Mouse (Mus musculus) embryo, embryonic 11.5 days (tissue): ENCODE results near the gene Tmco4.

Experiments
- DNase-seq: peaks from one replicate; pipeline ENCODE4 v3.0.0-alpha.2; 2012; ENCODE audit warnings: low read depth, low spot score

Gene Tmco4

DNA sequence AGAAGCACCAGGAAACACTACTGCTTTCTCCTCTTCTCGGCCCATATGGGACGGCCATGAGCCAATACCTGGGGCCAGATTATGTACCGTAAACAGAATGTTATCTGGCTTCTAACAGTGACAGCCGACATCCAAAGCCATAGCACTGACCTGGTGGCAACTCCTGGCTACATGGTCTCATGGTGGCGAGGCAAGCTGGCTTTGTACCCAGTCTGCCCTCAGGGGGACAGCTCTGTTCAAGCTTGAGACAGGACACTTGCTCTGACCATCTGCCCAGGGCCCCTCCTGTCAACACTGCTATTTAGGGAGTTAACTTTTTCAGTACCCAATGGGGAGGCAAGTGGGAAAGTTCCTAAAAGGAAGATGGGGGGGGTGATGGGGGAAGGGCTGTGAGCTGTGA, 84.6 kb downstream of the Tmco4 start:
- DNase-seq = no peak

DNA sequence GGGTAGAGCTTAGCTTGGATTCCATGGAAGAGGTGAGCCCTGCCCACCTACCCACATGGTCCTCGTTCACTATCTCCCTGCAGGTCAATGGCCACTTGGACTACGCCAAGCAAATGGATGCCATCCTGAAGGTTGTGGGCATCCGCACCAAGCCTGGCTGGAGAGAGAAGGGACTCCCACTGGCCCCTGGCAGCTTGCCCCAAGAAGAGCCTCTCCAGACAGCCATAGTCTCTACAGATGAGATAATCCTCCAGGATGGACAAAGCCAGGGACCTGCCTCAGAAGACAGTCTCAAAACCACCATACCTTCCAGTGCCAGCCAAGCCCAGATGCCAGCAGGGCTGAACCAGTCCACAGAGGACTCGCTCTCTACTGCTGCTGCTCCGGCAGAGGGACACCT, 85.3 kb downstream of the Tmco4 start:
- no peak for DNase-seq

DNA sequence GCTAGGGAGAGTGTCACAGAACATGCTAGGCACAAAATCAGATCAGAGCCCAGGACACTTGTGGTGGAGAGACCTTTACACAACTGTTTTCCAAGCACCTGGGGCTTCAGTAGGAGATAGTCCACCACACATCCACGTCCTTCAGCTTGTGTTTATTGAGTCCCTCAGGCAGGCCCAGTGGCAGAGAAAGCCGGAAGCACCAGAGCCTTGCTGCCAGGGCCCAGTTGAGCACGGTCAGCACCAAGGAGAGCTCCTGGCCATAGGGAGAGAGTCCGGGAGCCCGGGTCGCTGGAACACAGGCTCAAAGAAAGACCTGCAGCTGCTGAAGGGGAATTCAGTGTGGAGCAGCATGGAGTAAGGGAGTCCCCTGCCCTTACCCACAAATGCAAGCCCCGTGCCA, 86.9 kb downstream of the Tmco4 start:
- peak; percentile 62 for DNase-seq

DNA sequence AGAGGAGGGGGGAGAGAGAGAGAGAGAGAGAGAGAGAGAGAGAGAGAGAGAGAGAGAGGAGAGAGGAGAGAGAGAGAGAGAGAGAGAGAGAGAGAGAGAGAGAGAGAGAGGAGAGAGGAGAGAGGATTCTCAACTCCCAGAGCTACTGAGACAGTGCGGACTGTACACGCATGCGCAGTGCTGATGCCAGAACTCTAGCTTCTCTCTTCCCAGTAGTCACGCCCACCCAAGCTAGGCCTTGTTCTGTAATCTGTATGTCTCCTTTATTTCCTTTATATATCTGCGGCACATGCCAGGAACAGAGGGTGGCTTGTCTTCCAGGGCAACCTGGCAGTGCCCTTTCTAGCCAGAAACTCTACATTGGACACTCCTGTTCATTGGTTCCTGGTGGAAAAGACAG, 92.1 kb downstream of the Tmco4 start:
- no peak for DNase-seq

DNA sequence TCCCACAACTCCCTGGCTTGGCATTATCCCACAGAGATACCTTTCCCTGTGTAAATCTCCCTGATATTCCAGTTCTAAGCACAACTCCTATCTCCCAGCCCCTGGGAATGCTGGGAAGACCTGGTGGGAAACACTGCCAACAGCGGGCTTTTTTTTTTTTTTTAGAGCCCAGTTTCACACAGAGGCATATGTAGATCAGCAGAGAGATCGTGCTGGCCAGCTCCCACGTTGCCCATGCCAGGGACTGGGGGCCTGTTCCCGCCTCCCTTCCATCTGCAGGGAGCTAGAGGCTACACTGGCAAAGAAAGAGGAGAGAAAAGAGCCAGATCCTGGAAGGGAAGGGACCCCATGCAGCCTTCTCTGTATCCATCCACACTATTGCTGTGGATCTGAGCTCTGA, 95.6 kb downstream of the Tmco4 start:
- DNase-seq = no peak

DNA sequence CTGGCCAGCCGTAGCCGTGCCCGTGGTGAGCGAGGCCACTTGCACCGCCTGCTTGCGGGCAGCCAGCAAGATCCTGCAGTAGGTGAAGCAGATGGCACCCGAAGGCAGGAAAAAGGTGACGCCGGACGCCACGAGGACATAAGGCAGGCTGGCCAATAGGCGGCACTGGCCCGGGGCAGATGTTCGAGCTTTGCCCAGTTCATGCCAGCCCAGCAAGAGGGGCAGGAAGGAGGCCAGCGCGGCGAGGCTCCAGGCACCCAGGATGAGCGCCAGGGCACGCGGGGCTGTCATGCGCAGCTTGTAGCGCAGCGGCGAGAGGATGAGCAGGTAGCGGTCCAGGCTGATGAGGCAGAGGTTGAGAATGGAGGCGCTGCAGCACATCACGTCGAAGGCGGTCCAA, 101.4 kb downstream of the Tmco4 start:
- DNase-seq = no peak

DNA sequence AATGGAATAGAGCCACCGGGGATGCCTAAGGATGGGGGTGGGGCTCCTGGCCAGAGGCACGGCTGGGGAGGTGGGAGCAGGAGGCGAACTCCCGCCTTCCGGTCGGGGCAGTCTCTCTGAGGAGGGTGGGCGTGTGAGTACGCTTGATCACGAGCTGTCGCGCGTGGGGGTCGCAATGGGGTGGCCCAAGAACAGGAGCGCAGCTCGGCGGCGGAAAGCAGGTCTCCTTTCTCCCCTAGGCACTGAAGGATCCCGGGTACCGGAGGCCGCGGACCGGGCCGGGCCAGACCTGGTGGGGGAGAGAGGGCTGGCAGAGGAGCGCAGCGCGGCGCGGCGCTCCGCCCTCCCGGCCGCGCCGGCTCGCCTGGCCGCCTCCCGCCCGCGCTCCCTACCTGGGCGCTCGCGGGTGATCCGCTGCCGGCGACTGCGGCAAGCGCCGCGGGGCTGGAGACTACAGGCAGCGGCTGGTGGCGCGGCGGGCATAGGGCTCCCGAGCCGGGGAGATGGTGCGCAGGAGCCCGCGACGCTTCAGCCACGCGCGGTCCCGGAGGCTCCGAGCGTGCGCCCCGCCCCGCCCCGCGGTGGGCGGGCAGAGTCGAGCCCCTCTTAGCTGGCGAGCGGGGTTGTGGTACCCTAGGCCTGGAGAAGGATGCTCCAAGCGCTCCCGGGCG, 102.5 kb downstream of the Tmco4 start, which contains the start of gene Htr6:
Gene Htr6 (minus strand): TSS at position 530 of the 671 bp plus-strand sequence.
- no peak for DNase-seq

DNA sequence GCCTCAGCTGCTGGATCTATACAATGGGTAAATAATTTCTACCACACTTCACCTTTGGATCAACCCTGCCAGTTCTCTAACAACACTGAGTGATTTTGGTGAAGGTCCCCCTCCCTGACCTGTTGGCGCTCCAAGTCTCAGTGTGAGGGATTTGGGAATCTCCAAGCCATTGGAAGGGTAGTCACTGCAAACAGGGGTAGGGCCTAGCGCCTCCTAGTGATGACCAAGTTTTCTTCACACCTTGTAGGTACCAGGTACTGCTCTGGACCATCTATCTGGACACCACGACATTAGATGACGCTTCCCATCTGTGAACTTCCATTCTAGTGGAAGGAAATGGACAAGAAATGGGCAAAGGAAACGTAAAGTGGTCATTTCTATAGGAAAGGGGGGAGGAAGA, 103.2 kb downstream of the Tmco4 start:
- no peak for DNase-seq

DNA sequence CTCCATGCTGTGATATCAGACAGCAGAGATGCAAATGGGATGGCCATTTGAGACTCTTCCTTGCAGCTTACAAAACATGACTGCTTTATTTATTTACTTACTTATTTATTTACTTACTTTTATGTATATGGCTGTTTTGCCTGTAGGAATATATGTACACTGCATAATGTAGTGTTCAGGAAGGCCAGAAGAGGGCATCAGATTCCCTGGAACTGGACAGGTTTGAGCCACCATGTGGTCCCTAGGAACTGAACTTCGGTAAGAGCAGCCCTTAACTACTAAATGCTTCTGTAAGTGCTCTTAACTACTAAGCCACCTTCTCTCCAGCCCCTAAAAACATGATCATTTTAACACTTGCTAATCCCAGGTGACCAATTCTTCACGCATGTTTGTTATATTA, 105.6 kb downstream of the Tmco4 start:
- DNase-seq = no peak

DNA sequence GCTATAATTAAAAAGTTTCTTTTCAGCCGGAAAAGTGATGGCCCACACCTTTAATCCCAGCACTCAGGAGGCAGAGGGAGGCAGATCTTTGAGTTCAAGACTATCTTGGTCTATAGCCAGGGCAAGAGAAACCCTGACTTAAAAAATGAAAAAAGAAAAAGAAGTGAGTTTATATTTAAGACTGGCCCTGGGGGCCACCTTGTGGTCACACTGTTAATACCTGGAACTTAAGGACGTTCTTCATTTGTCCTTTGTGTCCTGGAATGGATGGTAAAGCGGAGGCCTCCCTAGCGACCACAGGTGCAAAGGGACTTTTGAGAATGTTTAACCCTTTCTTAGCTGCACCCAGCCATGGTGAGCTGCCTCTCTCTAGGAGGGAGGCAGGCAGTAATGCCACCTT, 106.0 kb downstream of the Tmco4 start:
- DNase-seq = no peak

DNA sequence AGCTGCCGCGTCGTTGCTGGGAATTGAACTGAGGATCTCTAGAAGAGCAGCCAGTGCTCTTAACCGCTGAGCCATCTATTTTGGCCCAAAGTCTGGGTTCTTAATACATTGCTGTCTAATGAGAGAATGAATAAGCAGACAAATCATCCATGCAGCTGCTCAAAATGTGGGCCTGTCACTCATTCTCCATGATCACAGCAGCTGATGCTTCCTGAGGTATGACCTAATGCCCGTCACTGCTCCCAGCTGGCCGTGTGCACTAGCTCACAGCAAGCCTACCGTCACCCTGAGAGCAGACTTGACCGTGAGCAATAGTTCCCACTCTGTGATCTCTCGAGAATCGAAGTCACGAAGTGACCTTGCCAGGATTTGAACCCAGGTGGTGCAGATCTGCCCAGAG, 106.8 kb downstream of the Tmco4 start:
- no peak for DNase-seq

DNA sequence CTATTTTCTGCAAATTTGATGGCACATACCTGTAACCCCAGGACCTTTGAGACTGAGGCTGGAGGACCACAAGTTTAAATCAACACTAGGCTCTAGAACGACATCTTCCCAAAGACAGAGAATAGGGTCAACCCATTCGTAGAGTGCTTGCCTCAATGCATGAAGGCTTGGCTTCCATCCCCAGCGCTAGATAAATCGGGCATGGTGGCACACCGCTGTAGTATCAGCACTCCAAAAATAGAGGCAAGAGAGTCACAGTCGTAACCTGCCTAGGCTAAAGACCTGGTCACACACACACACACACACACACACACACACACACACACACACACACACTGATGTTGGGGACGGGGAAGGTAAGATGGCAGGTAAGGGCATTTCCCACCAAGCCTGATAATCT, 107.6 kb downstream of the Tmco4 start:
- DNase-seq = no peak

DNA sequence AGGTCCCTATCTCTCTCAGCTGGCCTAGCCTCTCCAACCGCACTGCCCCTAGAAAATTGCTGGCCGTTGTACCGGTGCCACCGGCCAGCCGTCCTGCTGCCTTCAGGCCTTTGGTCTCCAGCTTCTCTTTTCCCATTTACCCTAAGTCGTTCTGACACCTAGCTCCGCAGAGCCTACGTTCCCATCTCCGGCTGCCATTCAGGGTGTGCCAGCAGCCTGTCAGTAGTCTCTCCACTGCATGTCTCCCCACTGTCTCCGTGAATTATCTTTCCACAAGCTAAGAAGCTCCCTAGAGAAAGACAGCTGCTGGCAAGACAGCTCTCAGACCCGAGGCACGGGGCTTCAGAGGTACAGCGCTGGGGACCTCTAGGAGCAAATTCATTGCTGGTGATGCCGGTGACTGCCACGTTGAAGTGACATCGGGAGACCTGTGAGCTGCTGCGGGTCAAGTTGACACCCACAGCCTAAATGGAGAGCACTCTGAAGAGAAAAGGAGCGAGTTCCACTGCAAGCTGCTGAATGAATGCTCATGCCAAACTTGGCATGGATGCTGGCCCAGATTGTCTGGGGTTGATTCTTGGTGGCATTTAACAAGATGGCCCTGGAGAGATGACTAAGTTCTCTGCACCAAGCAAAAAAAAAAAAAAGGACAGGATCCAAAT, 108.7 kb downstream of the Tmco4 start:
- no peak for DNase-seq

DNA sequence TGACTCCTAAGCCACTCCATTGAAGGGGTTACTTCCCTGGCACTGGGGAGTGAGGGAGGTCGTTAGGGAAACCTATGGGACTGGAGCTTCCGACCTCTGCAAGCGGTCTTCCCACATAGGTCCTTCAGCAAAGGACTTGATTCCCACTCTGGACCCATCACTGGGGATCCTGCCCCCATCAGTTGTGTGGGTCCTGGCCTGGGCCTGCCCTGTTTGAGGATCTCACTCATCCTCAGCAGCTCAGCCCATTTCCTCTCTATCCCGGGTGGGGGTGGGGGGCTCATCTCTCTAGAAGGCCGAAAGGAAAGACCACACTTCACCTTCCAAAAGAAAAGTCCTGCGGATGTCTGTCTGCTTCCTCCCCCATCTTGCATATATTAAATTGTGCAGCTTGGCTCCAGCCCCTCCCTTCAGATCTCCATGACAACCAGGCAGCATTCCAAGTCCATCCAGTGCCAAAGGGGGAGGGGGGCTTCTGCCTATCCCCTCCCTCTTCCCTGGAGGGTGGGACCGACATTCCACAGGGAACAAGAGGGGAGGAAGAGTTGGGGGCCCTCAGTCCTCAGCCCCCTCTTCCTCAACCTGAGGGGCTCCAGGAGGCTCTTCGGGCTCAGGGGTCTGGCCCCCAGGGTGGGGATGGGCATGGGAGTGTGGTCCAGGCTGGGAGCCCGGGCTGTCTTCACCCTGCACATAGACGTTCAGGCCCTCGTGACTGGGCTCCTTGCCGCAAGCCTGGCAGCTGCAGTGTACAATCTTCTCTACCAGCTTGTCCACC, 110.3 kb downstream of the Tmco4 start:
- DNase-seq = no peak

DNA sequence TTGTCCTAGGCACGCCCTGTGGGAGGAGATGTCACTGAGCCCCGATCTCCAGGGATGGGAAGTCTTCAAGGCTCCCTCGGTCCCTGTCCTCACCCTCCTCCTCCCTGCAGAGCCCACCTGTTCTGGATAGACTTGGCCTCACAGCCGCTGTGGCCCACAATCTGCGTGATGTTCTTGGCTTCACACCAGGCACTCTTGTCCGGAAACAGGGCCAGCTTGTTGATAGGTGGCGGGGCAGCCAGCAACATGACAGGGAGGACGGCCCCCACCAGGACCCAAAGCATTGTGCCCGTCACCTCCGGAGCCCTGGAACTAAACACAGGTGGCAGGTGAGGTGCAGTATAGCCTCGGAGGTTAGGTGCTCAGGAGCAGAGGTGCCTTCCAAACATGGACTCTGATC, 112.6 kb downstream of the Tmco4 start:
- no peak for DNase-seq

DNA sequence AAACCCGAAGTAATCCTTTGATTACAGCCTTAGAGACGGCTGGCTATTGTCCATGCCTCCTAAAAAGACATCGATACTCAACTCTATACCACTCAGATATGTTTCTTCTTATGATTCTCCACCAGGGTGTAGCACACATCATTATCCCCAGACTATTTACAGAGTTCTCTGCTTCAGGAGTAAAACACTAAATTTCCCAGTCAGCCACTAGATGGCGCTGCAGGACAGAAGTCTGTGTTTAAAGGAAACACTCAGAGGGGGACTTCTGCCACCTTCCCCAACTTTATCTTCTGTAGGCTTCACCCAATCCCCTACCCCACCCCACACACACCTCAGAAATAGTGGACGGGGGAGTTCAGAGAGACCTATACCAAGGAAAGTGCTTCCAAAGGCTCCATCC, 113.3 kb downstream of the Tmco4 start:
- DNase-seq = peak; percentile 84

DNA sequence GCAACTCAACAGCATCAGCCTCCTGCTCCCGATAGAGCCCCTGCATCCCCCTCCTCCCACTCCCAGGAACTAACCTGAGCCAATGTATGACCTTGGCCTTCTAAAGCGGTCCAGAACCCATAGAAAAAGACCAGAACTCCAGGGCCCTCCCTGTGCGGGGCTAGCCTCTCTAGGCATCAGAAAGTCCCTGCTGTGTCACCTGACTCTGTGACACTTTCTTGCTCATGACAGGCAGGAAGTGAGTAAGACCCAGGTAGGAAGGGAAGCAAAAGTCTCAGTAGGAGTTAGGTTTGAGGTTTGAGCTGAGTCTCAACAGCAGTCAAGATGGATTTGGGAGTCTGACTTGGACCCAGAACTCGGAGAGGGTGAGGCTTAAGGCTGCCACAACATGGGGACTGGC, 114.3 kb downstream of the Tmco4 start:
- DNase-seq = no peak

DNA sequence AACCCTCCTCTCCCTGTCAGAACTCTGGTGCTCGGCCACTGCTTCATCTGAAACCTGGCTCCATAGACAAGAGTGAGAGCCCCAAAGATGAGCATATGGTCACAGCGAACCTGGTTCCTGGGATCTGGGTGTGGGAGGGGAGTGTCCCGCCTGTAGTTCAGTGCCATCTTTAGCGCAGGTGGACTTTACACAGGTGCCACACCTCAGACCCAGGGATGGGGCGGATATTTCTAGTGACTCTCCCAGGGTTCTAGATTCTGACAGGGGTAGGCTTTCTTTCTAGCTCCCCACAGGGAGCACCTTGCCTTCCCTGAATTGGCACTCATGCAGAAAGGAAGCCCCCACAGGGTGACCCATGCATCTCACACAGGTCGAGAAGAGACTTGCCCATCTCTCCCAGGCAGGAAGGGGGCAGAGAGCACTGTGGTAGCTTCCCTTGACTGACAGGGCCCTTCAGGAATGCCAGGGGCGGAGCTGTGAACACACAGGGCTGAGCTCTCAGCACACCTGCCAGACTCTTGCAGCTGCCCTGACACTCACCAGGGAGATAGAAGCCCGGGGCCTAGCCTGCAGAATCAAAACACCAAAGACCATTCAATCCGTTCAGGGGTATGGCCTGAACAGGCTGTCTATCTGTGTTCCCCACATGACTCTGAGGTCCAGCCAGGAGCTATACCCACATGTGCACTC, 116.4 kb downstream of the Tmco4 start:
- no peak for DNase-seq

DNA sequence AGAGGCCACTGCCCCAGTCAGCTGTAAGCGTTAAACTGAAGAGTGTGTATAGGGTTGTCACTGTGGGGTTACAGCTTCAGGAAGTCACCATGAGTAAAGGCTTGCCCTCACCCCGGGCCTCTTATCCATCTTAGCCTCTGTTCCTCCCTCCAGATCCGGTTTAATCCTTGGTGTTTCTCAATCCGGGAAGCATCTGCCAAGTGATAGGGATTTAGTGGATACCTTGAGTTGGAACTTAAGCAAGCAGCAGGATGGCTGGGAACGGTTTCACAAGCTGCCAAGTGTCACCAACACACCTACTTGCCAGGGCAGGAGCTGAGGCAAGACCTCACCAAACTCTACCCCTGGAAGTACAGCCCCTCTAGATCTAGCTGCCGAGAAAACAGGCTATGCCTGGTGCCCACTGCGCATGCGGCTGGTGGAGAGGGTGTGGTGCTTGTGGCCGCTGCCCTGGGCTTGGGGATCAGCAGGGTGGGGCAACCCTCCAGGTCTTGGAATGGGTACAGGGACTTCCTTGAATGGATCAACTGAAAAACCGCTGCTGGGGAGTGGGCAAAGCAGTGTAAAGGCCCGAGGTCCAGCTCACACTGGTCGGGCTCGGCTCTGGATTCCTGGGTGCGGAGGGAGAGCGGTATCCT, 117.7 kb downstream of the Tmco4 start:
- no peak for DNase-seq

DNA sequence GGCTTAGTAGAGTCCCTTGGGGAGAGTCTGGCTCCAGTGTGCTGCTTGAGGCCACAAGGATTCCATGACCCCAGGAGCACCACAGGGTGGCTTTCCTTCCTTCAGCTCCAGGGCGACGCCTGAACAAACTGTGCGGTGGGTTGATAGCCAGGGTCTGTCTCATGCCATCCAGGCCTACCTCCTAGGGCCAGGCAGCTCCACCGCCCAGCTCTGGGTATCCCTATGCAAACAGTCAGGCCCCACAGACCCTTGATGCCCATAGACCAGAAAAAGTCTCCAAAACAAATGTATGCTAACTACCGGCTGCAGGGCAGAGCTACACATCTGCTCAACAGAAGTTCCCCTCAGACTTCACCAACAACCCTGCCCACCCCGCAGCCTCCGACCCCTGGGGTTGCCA, 118.4 kb downstream of the Tmco4 start:
- no peak for DNase-seq

DNA sequence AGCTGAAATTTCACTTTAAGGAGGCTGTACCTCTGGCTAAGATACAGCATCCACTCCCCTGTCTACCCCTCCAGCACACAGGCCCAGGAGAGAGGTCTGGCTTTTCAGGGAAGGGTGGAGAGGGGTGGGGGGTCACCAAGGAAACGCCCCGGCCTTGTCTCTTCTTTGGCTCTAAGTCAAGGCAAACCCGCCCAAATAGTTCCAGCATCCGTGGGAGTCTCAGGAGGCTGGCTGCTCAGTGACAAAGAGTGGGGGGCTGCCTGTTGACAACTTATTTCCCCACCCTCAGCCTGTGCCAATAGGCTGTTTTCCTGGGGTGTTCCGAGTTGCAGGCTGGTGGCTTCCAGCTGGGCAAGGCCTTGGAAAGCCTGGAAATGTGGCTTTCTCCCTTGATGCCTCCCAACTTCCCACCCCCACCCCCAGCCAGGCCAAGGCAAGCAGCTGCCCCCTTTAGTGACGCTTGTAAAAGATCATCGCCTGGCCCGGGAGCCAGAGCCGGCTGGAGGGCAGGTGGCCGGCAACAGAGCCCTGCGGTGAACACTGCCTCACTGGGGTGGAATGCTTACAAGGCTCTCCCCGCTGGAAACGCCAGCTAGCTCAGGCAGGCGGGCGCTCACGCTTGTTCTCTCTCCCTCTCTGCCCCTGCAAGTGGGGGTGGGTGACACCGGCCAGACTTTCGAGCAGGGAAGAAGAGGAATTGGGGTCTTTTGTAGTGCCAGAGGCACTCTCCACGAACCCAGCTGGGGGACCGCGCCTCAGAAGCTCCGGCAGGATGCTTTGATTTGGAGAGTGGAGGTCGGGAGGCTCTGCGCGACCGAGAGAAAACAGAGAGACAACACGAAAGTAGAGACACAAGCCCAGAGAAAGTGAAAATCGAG, 119.0 kb downstream of the Tmco4 start:
- DNase-seq = no peak
